Mouse (Mus musculus): ENCODE measurements at regions not wholly inside any gene's neighbourhood (a gene's known extent, or its start where the extent isn't known, plus 50 kb on each side); places are given as distances from the start of the nearest gene placed in this dataset.
A peak's percentile ranks its signal among the peaks of the same experiment; 100 is the strongest.

DNA sequence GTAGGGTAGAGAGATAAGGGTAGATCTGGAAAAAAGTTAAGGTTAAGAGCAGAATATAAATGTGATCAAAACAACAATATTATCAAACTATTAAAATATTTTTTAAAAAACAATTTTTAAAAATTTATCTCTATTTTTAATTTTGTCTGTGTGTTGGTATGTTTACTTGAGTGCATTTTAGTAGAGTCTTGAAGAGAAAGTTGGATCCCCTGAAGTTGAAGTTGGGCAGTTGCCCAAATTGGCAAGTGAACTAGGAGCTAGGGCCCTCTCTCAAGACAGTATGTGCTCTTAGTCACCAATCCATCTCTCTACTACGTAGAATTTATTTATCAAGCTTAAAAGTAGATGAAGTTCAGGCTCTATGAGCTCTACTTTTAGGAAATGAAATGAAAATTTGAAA, 59.9 kb downstream of the Adamts1 start:
- DNase-seq (ENCODE audit: low spot score), result no peak

DNA sequence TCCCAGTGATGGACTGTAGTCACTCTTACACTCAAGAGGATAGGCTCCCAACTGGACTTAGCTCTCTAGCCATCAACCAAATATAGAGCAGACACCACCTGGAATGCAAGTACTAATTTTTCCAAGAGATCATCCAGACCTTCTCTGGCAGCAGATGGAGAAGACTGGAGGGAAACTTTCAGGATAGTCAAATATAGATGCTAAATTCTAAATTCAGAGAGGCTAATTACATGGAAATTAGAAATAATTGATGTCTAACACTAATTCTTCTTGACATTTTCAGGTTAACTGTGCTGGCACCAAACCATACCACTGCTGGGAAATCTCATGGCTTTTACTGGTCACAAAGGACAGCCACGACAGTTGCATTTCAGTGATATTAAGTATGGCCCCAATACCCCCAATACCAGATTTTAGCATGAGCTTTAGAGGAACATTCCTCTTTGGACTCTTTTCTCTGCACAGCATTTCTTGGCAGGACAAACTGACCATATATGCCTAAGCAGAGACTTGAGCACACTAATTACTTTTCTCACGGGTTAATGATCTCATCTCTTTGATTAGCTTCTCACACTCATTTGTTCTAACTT, 64.2 kb downstream of the Adamts1 start:
- DNase-seq (ENCODE audit: low spot score), result no peak

DNA sequence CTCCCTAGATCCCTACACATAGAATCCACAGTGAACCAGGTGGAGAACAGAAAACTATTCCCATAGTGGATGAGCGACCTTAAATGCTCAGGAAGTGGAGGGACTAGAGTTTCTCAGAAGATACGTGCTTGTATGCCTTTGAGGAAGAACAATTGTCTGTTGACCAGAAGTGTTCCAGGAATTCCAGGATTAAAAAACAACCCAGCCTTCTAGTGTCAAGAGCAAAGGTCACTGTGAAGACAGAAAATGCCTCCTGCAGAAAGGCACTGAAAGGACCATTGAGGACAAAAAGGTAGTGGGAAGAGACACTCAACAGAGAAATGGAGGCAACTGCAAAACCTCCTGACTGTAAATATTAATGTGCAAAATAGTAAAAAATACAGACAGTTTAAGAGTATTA, 74.9 kb downstream of the Adamts1 start:
- no peak for DNase-seq (ENCODE audit: low spot score)

DNA sequence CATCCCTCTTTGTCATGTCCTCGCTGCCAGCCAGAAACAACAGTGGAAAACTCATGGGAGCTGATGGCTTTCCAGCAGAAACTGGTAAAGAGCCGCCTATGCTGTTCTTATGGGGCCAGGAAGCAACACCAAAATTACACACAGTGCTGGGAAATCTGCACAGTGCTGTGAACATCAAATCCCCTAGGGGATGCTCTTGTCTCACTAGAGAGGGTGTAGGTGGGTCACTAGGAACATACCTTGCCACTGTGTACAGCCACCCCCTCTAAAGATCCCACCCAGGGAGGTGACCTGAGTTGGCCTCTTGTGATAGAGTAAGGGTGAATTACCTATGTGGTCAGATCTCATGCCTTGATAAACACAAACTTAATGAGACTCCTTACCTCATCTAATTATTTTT, 80.9 kb downstream of the Adamts1 start:
- no peak for DNase-seq (ENCODE audit: low spot score)

DNA sequence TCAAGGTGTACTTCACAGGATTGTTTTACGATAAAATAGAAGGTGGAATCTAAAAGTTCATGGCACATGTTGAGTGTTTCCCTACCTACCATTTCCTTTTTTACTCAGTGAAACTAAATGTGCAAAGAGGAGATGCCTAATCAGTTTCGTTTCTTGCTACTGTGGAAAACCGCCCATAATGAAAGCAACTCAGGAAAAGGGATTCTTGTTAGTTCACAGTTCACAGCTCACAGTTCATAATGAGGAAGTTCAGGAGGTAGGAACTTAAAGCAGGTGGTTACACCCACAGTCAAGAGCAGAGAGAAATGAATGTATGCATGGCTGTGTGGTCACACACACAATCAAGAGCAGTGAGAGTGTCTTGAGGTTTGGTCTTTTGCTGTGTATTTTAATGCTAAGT, 90.6 kb downstream of the Adamts1 start:
- no peak for DNase-seq (ENCODE audit: low spot score)

DNA sequence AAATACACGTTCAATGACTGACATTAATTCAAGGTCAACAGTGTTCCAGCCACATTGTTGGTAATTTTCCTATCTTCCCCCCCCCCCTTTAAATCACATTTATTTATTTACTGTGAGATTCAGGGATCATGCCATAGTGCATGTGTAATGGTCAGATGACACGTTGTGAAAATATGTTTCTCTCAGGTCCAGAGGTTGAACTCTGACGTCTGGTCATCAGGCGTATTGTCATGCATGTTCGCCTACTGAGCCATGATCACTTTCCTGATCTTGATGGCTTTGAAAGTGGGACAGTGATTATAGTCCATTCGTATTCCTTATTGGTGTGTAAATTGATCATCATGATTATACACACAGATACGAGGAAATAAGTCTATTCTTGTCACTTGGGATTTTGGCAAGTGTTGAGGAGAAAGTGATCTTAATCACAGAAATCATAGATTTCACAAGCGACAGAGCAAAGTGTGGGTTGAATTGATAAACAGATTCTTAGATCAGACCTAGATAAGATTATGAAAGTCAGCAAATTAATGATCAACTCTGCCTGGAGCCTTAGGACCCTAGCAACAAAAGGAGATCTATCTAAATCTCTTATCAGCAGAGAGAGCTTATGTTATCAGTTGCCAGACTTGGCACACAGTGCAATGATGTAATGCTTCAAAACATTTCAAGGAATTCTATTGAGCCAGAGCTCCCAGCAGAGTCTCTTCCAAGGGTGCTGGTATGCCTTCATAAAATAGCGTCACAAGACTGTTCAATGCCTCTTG, 98.5 kb downstream of the Adamts1 start:
- no peak for DNase-seq (ENCODE audit: low spot score)

DNA sequence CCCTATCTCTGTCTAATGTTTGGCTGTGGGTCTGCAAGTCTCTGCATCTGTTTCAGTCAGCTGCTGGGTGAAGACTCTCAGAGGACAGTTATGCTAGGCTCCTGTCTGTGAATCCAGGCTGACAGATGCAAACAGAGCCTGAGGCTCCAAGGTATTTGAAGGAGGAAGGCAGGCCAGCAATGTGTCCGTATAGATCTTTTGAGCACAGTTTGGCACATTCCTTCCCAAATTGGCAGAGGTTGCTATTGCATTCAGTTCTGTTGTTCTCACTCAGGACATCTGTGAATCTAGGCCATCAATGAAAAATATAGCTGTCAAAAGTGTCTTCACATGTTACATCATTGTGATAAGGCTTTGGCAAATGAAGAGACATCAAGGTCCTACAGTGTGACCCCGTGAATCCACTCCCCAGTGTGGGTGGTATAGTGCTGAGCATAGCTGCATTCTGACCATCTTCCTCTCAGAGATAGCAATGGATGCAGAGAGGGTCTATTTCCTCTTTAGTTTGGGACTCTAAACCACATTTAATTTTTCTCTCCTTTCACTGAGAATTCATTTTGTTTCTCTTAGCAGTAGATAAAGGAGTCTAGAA, 99.9 kb downstream of the Adamts1 start:
- no peak for DNase-seq (ENCODE audit: low spot score)

DNA sequence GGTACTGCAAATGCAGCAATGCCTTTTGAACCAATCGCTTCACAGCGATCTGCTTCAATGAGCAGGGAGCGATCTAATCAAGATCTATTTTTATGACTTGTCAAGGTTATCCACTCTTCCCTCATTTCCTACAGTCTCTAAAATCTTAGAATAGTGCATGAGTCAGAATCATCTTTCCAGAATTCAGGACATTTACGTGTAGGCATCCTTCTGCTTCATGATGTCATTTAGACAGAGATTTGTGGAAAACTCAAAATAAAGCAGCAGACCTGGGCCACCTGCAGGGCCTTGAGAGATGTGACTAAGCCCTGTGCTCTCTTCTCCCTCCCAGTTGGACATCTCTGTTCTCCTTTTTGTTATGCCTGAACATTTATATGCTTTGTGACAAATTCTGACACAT, 103.6 kb downstream of the Adamts1 start:
- DNase-seq (ENCODE audit: low spot score), result no peak

DNA sequence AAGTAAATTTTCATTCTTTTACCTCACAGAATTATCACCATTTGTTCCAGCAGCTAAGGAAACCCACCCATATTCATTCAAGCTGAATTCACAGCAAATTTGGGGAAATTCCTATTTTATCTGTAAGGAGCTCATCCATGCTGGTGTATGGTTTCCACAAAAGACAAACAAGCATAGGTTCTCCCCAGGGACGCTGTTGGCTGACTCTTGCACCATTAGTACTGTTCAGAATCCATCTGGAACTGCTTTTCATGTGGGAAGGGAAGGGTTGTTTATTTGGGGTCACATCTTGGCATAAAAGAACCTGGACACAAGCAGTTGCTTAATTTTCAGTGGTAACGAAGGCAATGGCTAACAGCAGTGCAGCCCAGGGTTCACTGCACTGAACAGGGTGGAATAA, 120.2 kb downstream of the Adamts1 start:
- DNase-seq (ENCODE audit: low spot score), result no peak

DNA sequence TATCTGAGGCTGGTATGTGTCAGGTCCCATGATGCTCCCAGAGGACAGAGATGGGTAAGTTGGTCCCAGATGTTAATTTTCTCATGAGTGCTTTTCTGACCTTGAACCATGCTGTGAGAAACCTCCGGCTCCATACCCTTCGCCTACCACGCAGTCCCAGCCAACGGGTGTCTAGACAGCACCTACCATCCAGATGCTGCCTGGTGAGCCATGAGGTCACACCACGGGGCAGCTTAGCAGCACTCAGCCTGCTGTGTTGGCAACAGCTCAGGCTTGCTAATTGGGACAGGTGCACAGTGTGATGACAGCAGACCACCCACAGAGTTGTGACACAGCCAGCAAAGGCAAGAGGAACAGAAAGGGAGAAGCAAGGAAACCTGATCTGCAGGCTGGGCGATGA, 122.6 kb downstream of the Adamts1 start:
- no peak for DNase-seq (ENCODE audit: low spot score)

DNA sequence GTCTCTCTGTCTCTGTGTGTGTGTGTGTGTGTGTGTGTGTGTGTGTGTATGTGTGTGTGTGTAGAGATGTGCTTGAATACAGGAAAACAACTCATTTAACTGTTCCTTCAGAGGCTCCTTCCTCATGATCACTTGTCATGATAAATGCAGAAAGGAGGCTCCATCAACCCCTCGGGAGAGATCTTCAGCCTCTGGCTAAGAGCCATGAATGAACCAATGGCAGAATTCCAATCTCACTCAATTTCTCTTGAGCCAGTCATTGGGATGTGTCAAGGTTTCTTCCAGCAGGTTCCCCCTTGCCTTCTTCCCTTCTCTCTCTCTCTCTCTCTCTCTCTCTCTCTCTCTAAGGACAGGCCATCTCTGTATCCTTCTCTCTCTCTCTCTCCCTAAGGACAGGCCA, 124.1 kb downstream of the Adamts1 start:
- no peak for DNase-seq (ENCODE audit: low spot score)

DNA sequence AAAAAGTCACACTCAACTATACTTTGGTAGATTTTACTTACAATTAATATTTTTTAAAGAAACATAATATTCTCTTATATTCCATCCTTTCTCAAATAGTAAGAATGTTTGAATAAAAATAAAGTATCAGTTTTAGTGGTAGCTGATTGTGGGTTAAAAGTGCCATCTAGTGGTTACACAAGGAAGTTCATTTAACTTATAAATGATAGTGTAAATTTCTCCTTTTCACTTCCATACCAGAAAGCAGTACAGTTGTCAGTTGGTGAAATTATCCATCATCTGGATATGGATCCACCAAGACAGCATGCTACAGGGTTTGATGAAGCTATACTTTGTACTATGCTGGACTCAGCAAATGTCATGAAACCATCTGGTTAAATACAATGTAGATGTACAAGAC, 124.7 kb downstream of the Adamts1 start:
- DNase-seq (ENCODE audit: low spot score), result peak; percentile 19

DNA sequence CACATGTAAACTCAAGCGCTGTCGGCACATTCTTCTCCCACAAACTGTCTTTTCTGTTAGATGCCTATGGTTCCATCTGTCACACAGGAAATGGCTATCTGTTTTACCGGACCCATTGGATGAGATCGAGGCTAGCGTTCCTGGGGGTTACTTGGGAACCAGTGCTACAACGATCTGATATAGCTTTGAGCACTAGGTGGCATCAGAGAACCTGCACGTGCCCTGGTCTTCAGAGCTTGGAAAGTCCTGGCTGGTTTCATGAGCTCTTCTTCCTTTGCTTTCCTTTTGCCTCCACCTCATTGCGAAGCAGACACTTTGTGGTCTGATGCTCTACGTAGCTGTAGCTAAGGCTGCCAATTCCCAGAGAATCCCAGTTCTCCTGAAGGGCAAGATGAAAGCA, 123.8 kb upstream of the Cyyr1 start:
- peak; percentile 31 for DNase-seq (ENCODE audit: low spot score)

DNA sequence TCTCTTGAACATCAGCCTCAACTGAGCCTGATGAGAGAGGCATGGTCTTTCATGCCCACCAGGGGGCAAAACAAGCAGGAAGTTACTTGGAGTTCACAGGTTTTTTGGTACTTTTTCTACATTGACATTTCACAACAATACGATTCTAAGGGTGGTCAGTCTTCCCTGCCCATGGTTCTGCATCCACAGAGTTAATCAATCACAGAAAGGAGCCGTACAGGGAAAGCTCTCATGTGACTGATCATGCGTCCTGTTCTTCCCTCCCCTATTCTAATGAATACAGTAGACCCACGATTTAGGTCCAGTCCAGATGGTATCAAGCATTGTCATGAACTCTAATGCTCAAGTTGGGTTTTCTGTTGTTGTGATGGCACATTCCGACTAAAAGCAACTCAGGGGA, 115.6 kb upstream of the Cyyr1 start:
- no peak for DNase-seq (ENCODE audit: low spot score)

DNA sequence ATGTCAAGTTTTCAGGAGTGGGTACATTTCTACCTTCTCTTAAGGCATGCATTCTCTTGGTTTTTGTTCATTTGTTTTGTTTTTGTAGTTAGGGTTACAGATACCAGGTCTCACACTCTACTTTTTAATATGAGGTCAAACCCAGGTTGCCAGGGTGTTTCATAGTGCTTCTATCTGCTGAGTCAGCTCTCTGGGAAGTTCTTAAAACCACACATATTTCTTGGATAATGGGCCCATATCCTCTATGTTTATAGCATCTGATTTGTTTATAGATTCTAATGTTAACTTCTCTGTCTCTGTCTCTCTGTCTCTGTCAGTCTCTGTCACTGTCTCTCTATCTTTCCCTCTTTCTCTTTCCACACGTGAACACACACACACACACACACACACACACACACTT, 114.6 kb upstream of the Cyyr1 start:
- DNase-seq (ENCODE audit: low spot score), result no peak

DNA sequence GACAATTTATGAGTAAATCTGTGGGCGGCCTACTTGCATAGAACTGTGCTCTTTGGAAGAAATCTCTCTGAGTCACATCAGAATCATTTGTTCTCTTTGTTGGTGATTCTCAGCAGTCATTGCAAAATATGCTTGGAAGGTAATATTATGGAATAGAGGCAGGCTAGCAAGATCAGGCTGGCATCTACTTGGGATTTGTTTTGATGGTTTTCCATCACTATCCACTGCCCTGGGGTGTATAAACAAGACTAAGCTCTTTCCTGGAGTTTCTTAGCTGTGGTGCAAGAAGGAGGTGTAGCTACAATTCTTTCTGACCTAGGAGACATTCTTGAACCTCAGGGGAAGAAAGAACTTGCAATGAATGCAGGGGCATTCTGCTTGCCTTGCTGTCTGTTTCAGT, 96.3 kb upstream of the Cyyr1 start:
- DNase-seq (ENCODE audit: low spot score), result no peak

DNA sequence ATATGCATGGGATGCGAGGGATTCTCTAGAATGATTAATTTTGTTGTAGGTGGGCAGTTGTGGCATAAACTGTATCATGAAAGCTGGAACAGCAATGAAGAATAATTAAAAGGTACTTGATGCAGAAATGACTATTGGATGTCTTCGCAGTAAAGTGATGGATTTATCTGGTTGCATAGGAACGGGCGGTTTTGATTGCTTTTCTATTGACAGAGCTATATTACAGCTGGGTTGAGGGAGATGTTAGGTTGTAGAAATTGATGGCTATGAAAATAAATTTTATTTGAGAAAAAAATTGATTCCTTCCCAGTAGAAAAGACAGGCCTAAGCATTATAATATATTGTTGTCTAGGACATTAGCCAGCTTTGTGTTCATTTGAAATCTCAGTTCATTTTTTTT, 87.8 kb upstream of the Cyyr1 start:
- DNase-seq (ENCODE audit: low spot score), result no peak

DNA sequence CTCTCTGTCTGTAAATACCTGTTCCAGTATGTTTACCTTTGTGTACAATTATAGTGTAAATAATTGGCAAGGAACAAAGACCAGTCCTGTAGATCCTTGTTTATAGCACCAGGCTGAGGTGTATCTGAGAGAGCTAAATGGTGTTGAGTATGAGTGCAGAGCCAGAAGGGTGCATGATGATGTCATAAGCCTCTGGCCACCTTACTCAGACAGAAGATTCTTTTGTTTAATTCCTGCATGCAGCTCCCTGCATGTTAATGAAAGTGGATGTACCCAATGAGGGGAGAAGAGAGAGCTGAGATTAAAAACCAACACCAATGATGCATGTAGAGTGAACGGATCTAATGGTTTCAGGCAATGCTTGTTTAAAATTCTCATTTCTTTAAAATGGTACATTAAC, 83.9 kb upstream of the Cyyr1 start:
- no peak for DNase-seq (ENCODE audit: low spot score)

DNA sequence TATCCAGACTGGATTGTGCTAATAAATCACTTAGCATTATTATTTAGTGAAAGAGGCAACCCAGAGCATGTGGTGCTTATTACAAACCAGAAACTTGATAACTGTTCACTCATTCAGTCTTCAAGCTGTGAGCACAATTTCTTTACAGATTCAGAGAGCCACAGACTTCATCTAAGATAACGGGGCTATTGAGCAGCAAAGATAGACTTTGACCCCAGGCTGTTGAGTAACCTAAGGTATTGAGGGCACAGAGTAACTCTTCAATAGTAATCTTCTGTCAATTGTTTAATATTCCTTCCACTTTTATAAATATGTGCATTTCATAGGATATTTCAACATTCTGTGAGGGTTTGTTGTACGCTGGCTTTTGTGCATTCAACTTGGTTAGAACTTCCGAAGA, 76.5 kb upstream of the Cyyr1 start:
- DNase-seq (ENCODE audit: low spot score), result no peak

DNA sequence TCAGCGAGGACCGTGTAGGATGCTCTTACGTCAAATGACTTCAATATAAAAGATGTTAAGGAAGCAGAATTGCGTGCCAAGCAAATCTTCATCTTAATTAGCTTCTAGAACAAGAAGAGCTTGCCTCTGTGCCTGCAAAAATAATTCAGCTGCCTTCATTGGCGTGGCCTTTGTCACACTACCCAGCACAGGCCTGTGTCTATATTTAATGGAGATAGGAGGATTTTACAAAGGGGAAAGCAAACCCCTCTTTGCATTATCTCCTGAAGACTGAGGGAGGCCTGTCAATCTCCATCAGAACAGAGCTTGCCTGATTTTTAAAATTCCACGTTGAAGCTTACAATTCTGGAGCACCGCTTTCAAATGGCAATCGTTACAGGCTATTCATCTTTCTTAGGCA, 71.3 kb upstream of the Cyyr1 start:
- DNase-seq (ENCODE audit: low spot score), result no peak

DNA sequence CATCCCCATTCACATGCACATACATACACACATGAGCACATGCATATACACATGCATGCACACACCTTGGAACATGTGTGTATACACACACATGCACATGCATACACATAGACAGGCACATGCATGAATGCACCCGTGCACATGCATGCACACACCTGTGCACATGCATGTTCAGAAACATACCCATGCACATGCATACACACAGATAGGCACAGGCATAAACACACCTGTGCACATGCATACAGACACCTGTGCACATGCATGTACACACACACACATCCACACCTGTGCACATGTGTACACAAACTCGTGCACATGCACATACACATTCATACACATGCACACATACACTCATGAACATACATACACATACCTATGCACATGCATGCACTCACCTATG, 50.9 kb upstream of the Cyyr1 start:
- DNase-seq (ENCODE audit: low spot score), result no peak

All from heart, adult 8-10 months (tissue).